Mouse (Mus musculus) thymus, postnatal 25 days (tissue): Measurements from ENCODE around the gene Sephs2.

Experiments used
- DNase-seq: peaks from one replicate; pipeline ENCODE4 v3.0.0; 2022

Sephs2 gene

DNA sequence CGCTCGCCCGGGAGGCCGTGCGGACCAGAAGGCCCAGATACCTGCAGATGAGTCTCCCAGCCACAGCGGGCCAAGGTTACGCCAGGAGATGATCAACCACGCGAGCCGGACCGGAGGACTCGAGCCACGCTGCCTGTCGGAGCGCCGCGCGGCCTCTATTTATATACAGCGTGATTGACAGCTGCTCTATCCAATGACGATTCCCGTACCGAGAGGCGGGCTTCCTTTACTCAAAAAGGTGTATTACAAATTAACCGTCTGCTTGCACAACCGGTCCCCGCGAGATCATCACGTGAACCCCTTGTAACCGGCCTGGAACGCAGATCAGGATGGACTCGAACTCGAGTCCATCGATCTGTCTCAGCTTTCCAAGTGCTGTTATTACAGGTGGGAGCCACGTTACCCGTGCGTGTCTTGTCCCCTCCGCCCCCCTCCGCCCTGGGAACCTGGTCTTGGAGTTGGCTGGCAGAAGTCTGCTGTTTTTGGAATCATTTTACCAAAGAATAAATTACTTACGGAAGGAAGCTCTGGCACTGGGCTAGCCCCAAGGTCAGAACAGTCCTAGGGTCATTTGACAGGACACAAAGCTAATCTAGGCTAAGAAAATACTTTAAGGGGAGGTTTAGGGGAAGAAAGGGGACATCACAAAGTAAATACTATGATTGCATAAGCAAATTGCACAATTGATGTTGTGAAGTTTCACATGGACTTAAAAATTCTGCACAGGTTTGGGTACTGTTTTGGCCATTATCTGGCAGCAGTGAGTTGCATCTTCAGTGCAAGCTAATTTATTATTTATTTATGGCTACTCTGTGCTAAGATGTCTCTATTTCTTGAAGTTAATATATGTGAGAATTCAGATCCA, at the start of gene Sephs2:
Sephs2 (minus strand) TSS at position 131 of the 865 bp plus-strand sequence.
- DNase-seq = peak; percentile 96

DNA sequence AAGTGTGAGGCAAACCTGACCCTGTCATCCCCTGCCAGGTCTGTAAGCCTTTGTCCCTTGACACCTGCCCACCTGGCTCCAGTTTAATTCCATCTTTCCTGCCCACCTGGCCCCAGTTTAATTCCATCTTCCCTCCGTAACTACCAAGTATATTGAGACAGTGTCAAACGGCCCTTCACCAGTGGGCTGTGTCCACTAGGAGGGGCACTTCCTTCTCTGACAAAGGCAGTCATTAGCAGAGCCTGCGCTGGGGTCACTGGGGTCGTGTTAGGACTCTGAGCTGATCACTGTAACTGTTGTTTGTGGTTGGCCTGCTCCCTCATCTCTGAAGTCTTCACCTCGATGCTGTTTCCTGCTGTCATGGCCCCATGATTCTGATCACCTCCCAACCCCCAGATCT, 48.2 kb upstream of the Sephs2 start:
- no peak for DNase-seq

DNA sequence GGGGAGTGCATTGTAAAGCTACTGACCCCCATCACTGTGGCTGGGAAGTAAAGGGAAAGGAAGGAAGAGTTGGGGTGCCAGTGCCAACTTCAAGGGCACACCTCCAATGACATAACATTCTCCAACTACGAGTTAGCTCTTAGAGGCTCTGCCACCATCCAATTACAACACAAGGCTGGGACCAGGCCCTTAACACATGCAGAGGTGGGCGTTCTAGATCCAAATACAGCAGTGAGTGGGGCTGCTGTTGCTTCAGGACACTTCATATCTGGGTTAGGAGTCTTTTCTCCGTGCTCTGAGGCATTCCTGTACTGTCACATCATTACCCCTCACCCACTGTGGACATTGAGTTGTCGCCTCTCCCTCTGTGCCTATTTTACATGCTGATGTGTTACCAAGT, 47.3 kb upstream of the Sephs2 start:
- no peak for DNase-seq

DNA sequence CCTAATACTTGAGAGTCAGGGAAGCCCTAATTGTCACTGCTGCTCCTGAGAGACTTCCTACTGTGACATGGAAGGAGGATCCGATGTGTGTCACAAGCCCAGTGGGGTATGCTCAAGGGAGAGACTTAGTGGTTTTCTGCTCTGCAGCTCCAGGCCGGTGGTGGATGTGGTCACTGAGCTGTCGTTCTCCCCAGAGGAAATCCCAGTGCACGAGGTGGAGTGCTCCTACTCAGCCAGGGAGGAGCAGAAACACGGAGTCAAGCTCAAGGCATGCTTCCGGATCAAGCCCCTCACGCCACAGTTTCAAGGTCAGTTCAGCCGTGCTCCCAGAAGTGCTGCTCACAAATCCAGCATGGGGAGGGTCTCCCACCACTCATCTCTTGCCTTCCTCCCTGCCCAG, 40.1 kb upstream of the Sephs2 start:
- no peak for DNase-seq

DNA sequence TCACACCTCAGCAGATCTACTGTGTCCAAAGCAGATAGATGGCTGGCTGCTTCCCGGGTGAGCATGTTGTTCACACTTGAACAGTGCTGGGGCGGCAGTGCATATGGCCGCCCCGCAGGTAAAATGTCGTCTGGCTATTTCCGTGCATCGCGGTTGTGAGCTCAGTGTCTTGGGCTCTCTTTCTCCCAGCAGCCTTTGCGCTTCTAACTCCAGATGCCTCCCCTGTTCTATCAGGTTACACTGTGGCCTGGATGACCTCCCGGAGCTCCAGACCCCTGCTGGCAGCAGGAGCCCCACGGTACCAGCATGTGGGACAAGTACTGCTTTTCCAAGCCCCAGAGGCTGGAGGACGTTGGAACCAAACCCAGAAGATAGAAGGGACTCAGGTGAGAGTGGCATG, 36.1 kb upstream of the Sephs2 start:
- no peak for DNase-seq

DNA sequence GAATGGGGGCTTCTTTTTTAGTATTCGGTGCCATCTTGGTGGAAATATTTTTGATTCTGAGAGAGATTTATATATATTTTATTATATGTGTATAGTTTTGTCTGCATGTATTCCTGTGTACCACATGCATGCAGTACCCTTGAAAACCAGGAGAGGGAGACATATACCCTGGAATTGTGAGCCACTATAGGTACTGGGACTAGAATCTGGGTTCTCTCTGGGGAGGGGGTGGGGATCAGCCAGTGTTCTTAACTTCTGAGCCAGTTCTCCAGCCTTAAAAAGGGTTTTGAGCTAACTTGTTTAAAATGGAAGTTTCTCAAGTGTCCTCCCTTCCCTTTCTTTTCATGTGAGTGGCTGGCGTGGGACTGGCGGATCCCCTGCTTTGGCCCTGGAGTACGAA, 35.0 kb upstream of the Sephs2 start:
- DNase-seq = peak; percentile 55

DNA sequence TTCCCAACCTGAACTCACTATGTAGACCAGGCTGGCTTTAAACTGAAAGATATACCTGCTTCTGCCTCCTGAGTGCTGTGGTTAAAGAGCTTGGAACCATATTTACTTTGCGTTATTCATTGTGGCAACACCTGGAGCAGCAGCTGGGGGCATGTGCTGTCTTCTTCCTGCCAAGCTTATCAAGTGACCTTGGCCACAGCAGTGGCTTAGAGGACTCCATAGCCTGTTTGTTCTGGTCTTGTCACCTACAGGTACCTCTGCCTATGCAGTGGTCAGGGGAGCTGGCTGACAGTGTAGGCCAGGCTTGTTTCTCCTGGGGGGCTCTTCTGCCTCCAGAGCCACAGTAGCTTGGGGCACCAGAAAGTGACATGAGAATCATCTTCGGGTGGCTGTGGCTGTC, 34.6 kb upstream of the Sephs2 start:
- DNase-seq = peak; percentile 33

DNA sequence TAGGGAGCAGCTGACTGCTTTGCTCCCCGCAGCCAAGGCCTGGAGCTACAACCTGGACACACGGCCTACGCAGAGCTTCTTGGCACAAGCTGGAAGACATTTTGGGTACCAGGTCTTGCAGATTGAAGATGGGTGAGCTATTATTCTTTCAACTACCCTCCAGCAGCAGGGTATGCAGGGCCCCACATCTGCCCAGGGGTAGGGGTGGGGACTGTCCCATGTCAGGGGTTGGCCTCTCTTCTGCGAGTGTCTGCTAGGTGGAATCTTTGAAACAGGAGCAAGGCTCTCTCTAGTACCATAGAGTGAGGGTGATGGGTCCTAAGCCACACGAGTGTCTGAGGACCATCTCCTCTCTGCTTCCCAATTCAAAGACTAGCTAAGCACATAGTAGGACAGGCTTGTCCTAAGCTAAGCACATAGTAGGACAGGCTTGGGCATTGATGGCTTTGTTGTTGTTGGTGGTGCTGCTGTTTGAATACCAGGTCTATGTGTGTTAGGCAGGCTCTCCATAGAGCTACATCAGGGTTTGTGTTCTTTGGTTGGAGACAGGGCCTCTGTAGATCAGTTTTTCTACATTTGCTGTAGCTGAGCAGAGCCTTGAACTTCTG, 23.8 kb upstream of the Sephs2 start:
- DNase-seq = no peak

DNA sequence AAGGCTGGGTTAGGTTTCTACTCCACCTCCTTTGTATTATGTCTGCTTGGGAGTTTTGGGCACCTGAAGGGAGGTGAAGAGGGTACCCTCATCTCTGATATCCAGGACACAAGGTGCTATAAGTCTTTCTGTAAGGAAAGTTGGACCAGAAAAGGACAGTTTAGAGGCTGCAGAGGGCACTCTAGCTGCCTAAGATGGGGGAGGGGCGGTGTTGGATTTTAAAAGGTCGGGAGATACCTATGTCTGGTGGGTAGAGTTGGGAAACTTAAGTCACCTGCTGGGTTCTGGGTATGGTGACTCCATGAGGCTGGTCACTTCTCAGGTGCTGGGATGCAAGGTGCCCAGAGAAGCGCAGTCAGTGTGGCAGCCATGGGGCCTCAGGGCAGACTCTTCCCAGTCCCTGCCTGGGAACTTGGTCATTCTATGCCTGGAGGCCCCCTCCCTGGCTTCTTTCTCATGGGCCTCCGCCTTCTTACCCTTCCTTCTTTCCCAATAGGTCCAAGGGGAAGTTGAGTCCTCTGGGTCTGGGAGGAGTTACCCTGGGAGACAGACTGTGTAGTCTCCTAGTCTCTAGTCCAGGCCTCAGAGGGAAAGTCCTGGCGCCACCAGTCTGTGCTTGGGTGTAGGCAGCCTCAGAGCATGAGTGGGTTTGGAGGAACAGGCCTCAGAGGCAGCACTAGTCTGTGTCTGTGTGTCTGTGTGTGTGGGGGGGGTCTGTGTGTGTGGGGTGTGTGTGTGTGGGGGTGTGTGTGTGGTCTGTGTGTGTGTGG, 23.1 kb upstream of the Sephs2 start:
- peak; percentile 58 for DNase-seq

DNA sequence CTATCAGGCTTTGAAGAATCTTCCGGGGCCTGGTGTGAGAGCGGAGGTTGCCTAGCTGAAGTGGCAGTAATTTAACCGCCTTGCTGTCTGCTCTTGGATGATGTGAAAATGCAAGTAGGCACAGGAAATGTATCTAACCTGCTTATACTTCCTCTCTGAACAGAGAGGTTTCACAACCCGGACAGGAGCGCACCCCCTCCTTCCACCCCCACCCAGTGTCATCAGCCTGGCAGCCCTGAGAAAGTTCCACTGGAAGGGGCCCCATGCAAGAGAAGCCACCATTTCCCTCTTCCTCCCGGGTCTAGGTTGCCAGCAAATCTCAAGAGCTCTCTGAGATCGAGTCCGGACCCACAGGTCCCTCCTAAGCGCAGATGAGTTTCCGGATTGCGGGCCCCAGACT, 22.2 kb upstream of the Sephs2 start, which contains the start of gene Itgal:
Itgal (plus strand) TSS at position 163 of the 400 bp plus-strand sequence.
- DNase-seq = peak; percentile 79

DNA sequence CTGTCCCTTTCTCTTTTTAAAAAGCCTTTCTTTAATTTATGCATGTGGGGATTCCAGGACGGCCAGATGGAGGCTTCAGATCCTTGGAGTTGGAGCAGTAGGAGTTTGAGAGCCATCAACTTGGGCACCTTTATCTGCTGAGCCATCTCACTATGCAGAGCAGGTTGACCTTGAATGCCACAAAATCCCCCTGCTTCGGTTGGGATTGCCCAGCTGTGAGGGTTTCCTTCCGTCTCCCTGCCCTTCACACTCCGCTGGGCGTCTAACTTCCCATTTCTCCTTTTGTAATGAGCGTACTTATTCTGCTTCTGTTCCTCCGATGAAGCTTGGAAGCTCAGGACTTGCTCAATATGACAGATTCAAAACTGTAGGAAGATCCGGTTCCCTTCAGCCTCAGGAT, 16.3 kb upstream of the Sephs2 start:
- no peak for DNase-seq

DNA sequence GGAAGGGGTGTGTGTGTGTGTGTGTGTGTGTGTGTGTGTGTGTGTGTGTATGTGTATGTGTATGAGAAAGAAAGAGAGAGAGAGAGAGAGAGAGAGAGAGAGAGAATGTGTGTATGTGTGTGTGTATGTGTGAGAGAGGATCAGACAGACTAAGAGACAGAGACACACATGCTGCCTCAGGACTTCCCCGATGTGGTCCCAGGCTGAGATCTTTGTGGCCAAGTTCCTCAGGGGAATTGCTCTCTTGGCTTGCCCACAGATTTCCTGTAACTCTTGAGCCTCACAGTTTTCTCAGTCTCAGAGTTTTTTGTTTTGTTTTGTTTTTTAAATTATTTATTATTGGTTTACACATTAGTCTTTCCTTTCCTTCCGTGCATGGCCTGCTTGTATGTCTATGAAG, 15.5 kb upstream of the Sephs2 start:
- no peak for DNase-seq

DNA sequence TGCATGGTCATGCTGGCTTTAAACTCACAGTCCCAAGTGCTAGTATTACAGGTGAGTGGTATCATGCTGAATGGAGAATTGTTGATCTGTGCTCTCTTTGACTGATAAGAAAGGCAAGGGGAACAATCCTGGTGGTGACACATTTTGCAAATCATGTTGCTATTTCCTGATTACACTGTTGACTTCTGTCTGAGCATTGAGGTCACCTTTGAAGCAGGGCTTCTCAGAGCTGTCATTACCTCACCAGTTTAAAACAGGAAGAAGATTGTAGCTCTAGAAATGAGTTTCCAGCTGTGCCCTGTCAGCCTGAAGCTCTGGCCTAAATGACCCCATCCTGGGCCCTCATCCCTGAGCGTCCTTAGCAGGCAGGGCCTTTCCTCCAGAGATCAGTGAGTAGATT, 14.1 kb upstream of the Sephs2 start:
- no peak for DNase-seq

DNA sequence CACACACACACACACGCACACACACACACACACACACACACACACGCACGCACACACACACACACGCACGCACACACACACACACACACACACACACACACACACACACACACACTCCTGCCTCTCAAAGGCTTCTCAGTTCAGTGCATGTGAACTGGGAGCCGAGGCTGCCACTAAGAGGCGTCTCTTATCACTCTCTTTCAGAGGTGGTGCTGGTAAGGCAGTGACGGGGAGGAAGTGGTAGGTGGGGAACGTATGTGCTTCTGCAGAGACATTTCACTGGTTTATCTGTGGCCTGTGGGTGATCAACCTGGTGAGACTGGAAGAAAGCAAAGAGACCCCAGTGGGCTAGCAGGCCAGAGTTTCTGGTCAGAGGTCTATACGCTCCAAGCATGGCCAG, 11.3 kb upstream of the Sephs2 start:
- peak; percentile 64 for DNase-seq

DNA sequence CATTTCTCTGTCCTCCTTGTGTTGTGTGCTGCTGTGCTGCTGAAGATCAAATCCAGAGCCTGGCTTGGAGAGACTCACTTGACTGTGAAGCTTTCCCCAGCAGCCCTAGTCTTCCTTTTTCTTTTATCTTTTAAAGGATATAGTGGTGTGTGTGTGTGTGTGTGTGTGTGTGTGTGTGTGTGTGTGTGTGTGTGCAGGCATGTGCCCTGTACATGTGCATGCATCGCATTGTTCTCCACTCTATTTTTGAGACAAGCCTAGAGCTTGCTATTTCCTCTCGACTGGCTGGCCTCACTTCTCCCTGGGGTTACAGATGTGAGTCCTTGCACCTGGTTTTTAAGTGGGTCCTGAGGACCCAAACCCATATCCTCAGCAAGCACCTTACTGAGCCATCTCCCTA, 8.3 kb upstream of the Sephs2 start:
- peak; percentile 63 for DNase-seq

DNA sequence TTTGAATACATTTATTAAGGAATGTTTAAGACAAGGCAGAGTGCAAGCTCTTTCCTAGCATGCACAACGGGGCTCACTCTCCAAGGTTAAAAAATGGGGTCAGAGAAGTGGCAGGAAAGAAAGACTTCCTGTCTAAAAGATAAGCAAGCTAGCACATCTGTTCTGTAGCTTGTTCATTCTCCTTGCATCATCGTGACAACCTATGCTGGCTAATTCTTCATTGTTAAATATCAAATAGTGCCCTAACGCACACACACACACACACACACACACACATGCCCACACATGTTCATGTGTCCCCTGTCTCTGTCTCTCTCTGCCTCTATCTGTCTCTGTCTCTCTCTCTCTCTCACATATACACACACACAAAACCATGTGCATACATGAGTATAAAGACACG, 7.3 kb upstream of the Sephs2 start:
- DNase-seq = peak; percentile 50

DNA sequence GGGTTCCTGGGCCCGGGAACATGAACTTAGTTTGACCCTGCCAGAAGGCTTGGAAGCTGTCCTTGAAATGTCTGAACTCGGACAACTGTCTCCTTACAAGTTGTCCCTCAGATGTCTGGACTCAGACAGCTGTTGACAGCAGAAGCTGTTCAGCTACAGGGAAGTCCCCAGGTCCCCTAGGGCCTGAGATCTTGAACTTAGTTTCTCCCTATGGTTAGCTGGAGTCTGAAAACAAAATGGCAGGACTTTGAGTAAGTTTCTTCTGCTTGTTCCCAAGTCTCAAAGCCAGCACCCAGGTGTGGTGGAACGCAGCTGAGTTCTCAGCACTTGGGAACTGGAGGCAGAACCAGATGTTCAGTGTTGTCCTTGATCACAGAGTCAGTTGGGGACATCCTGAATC, 6.2 kb upstream of the Sephs2 start:
- peak; percentile 56 for DNase-seq

DNA sequence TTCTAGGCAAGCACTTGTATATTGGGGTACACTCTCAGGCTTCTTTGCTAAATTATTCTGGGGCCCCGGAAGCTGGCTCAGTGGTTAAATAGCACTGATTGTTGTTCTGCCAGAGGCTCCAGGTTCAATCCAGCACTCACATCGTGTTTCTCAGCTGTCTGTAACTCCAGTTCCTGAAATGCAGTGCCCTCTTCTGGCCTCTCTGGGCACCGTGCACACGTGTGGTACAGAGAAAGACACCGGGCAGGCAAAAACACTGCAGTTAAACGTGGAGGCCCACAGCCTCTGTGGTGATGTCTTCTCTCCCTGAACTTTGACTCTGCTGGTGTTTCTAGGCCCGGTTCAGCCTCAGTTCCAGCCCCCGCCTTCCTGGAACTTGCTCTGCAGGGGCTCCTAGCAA, 4.5 kb upstream of the Sephs2 start:
- peak; percentile 83 for DNase-seq

DNA sequence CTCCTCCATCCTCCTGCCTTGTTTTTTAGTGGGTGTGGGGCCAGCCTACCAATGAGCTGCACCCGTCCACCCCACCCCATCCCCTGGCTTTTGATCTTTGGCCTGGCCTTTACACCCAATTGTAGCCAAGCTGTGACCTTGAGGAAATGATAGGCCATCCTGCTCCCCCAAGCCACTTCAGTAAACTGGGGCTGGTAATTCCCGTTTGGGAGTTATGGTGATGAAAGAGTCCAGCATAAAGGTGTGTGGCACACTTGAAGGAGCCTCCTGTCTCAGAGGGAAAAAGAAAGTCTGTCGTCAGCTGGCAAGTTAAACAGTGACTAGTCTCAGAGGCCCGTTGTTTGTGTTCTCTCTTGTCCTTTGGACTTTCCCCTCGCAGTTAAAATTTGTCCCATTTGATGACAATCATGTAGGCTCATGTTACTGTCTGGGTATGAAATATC, 2.7 kb upstream of the Sephs2 start:
- no peak for DNase-seq

DNA sequence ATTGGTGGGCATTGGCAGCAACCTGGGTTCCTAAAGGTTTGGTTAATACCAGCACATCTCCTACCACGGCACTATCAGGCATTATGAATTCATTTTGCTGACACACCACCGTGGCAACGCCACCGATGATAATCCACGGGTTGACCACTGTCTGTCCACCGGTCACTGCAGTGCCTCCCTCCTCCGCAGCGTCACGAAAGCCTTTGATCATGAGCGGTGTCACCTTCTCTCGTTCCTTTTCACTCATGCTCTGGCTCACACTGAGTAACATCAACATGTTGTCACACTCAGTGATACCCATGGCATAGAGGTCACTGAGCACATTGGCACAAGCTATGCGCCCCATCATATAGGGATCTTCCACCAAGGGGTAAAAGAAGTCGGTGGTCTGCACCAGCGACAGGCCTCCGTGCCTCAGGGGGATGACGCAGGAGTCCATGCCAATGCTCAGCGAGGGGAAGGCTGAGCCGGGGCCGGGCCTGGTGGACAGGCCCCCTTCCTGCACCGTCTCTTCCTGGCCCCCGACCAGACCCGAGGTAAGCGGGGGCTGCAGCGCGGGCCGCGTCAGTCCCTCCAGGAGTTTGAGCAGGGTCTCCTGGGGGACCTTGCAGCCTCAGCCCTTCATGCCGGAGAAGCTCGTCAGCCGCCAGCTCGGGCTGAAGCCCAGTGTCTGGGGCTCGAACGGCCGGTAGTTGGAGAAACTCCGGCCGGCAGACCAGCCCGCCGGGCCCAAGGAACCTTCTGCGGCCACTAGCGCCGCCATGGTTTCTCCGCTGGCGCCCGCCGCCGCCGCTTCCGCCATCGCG, 534 bp downstream of the Sephs2 start:
- no peak for DNase-seq

DNA sequence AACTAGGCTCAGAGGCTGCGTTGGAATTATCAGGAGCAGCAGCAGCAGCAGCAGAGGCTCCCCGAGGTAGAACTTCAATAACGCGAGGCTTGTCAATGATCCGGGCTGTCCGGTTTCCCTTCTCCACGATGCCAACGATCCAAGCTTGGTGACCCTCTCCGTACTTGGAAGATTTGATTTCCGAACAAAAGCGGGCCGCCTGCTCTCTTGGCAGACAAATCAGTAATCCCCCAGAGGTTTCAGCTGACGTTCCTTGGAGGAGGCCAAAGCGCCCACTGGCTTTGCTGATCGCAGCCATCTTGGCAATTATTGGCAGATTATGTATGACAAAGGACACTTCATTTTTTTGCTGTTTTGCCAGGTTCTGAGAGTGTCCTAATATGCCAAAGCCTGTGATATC, 1.3 kb downstream of the Sephs2 start:
- DNase-seq = no peak

DNA sequence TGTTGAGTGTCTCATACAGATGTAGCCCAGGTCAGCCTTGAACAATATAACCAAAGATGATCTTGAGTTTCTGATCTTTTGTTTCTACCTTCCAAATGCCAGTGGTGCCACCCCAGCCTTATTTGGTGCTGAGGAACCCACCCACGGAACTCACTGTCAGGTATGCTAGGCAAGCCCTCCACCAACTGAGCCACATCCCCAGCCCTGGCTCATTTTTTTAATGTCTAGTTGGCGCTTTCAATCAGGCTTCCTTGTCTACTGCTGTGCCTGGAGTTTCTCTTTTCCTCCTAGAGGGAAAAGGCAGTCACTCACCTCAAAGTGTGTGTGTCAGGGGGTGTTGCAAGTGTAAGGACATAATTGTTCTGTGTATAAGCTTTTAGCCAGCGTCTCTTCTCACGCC, 2.8 kb downstream of the Sephs2 start:
- DNase-seq = no peak

DNA sequence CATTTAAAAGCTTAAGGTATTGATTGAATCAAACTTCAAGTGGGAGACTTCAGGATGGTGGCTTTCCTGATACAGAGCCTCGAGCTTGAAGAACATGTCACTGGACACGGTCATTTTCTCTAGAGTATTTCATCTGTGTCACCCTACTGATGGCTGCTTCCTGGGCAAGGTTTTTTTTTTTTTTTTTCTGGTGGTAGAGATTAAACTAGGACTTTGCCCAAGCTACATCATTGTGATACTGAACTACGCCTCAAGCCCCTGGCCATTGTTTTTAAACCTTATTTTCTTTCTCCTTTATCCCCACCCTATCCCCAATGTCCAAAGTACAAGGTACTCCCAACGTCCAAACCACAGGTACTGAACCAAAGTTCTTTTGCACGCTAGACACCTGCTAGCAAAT, 3.2 kb downstream of the Sephs2 start:
- no peak for DNase-seq
